Mouse (Mus musculus) CD4-positive, CD25-positive, alpha-beta regulatory T cell, adult 2 months (primary cell): ENCODE measurements at regions not wholly inside any gene's neighbourhood (a gene's known extent, or its start where the extent isn't known, plus 50 kb on each side); places are given as distances from the start of the nearest gene placed in this dataset.

Source experiments
- DNase-seq: peaks from one replicate; pipeline ENCODE4 v3.0.0-alpha.2; 2012; ENCODE audit warnings: low read depth, low spot score

GRCm38 (mm10) chr11:17620462-17621248 lies 333.0 kb downstream of the Etaa1 start:
- DNase-seq: no peak

DNA sequence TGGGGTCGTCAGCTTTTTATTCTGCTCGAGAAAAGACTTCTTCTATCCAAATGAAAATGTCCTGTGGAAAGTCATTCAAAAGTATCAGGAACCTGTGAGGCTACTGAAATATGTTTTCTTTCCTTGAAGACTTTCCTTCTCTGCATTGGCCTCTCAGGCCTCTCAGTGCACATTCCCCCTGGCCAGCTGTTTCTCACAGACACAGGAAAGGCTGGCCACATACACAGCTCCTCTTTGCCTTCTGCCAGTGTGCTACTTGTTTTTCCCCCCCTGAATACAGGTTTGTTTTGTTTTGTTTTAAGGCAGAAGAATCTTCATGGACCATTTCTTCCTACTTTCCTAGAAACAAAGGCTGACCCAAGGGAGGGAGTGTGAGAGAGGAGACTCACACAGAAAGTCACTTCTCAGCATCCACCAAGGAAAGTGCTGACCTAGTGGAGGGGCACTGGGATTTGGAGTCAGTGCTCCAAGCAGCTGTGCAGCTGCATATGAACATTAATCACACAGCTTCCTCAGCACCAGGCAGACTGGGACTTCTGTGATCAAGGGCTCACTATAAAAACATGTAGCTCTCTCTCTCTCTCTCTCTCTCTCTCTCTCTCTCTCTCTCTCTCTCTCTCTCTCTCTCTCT lies 324.0 kb downstream of the Etaa1 start:
- no peak for DNase-seq

DNA sequence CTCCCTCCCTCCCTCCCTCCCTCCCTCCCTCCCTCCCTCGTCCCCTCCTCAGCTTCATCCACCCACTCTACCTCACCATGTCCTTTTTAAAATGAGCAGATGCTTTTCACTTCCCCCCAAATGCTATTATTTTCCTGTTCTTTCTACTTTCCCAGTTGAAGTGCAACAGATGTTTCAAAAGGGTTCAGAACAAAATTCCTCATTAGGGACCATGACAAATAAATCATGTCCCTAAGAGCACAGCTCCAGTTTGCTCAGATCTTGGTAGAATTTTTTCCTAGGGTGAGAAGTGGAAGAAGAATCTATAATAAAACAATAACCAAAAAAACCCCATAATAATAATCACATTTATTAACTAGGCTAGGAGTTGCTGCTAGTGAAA lies 323.5 kb downstream of the Etaa1 start:
- DNase-seq: no peak

- DNase-seq: no peak
Observed at GRCm38 (mm10) chr11:17637158-17637557, 316.5 kb downstream of the Etaa1 start.

DNA sequence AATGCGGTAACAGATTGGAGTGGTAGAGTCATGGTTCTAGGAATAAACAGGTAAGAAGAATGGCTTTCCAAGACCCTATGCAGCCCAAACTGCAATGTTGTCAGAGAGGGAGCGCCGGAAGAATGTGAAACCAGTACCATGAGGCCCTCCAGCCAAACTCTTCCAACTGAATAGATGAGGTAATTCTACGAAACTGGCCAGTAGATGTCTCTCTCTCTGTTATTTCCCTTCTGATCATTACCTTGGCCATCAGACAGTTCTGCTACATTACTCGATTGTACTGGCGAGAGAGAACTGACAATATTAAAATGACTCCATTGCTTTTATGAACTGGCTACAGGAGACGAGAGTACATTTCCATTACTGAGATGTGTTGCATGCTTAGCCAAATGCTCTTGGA lies 313.8 kb downstream of the Etaa1 start:
- DNase-seq: no peak

- DNase-seq: no peak
Observed at GRCm38 (mm10) chr11:17647441-17647840, 306.2 kb downstream of the Etaa1 start.

DNA sequence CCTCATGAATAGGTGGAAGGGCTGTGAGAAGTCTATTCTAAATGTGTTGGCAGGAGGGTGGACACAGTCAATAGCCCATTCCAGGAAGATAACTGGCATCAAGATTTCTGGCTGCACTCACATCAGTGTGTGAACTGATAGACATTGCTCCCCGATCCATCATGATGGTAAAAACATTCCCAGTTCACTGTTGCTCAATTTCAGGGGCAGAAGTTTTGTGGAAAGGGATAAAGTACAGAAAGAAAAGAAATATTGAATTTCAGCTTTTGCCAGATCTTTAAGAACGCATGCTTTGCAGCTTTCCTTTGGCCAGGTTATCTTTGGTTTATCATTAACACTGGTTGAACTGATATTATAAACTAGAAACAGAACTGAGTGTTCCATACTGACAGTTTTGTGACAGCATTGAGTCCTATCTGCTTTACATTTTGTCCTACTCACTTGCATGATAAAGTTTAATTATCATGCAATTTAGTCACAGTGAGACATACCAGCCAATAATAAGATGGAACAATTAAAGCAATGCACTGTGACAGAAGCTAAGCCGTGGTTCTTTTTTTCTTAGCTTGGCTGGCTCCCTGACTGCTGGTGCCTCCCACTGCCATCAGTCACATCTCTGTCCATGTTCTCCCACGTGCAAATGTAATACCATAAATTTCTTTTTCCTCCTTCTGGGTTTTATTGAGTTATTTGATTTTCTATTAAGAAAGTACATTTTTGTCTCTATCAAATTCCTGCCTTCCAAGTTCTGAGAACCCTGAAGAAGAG lies 302.1 kb downstream of the Etaa1 start:
- DNase-seq: no peak

GRCm38 (mm10) chr11:17655840-17656239 lies 297.8 kb downstream of the Etaa1 start:
- DNase-seq: no peak

DNA sequence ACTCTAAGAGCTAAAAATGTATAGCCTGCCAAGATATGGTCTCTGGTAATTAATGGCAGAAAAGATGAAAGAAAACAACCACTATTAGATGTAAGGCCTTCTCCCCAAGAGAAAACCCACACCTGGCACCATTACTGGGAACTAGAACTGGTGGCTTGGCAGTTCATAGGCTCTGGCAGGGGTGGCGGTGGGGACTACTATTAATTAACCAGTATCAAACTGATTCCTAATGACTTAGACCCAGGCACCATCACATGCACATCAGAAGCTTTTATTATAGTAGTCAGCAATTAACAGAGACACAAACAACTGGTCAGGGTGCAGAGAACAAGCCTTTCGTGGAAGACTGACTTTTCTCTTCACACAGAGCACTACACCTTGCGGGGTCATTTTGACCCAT lies 296.0 kb downstream of the Etaa1 start:
- DNase-seq: no peak

GRCm38 (mm10) chr11:17658289-17658688 lies 295.4 kb downstream of the Etaa1 start:
- DNase-seq: no peak

GRCm38 (mm10) chr11:17658717-17659116 lies 295.0 kb downstream of the Etaa1 start:
- DNase-seq: no peak

GRCm38 (mm10) chr11:17663893-17664292 lies 289.8 kb downstream of the Etaa1 start:
- DNase-seq: no peak

- no peak for DNase-seq
Observed at GRCm38 (mm10) chr11:17665624-17666552, 287.8 kb downstream of the Etaa1 start.

- no peak for DNase-seq
Observed at GRCm38 (mm10) chr11:17680998-17681397, 272.7 kb downstream of the Etaa1 start.

DNA sequence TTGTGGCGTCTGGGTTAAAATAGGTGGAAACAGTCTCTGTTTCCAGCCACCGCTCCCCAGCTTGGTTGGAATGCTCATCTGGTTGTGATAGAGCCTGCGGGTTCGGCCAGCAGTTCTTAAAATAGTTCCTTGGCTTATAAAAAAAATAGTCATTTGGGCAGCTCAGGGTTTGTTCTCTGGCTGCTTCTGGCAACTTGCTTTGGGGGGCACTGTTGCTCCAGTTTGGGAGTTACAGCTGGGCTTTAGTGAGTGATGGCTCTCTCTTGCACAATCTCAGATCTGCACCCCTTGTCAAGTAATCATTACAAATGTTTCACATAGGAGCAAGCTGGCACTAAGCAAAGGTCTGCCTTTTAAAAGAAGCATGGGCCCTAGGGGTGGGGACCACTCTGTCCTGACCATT lies 268.0 kb downstream of the Etaa1 start:
- DNase-seq: no peak

- DNase-seq: no peak
Observed at GRCm38 (mm10) chr11:17686806-17687205, 266.9 kb downstream of the Etaa1 start.

- no peak for DNase-seq
Observed at GRCm38 (mm10) chr11:17694145-17694544, 259.5 kb downstream of the Etaa1 start.

DNA sequence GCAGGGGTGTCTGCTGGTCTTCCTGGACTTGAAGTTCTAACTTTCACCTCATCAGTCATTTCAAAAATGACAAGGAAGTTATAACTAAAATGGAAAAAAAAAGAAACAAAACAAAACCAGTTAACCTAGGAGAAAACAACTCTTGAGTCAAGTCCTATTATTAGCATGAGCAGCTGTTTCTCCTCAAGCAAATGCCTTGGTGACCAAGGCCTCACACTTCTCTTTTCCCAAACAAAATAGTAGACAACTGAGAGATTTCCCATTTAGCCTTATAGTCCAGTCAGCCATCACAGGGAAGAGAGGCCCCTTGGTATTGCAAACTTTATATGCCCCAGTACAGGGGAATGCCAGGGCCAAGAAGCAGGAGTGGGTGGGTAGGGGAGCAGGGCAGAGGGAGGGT lies 244.9 kb downstream of the Etaa1 start:
- DNase-seq: no peak

DNA sequence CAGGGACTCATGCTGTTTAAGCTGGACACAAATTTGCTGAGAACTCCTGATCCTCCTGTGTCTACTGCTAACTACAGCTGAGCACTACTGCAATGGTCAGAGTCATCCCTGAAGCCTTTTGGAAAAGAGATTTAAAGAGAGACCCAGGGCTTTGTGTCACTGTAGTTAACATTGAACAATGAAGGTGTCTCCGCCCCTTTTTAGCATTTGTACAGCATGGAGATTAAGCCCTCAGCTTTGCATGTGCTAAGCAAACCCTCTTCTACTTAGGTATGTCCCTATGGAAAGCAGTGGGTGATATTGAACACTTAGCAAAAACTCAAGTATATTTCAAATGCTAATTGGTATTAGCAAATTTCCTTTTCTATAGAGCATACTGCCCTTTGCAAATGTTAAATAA lies 231.6 kb downstream of the Etaa1 start:
- no peak for DNase-seq

DNA sequence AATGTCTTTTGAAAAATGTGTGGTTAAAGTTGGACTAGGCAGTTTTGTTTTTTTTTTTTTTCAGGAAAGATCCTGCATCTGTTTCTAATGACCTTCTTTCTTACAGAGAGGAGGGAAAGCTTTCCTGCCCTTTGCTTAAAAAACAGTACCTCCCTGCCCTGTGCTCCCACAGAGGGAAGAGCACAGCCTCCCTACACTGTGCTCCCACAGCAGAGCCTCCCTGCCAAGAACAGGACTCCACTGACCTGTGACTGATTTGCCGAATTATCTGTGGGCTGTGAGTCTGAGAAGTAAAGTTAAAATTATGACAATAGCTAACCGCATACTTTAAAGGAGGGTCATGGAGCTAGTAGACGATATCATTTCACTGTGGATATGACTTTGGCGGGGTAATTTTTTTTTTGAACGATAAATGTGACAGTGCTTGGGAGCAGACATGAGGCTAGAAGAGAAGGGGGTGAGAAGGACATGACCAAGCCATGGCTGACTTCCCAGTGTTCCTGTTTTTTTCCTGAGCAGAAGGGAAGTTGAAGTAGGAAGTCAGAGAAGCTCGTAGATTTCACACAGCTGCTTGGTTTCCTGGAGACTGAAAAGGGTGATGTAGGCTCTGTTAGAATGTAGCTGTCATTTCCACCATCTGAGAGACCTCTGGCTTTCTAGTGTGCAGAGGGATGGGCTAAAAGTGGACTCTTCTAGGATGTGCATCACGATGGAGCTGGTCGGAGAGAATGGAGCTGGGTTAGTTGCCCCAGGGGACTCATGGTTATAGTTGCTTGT lies 226.2 kb downstream of the Etaa1 start:
- no peak for DNase-seq

DNA sequence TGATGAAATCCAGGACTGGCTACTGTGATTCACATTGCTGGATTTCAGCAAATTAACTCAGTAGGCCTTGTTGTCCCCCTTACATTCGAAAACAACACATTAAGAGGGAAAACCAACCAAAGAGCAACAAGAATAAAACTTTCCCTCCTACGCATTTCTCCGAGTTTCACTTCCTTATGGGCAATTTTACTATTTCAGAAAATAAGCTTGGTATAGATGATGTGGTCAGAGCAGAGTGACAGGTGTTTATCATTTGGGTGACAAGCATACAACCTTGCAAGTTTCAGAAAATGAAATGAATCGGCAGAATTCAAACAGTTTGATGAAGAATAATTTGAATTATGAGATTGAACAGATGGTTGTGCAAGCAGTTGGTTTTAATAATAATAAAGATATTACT lies 220.6 kb downstream of the Etaa1 start:
- DNase-seq: no peak
